Mouse (Mus musculus) left cerebral cortex, adult 2 months (tissue): ENCODE measurements around the gene Olfr223. TPM values are rescaled to one million over a fixed set of nuclear protein-coding genes. Genes with fewer than 3 reads are reported as not detected.

Source experiments
- DNase-seq, 2 experiments: peaks; one replicate each; pipeline ENCODE4 v3.0.0; 2021 to 2022; ENCODE audit warnings: low spot score in 2 of 2, mixed read lengths in 1 of 2; ENCODE audit errors: extremely low spot score in 1 of 2
- H3K27ac ChIP-seq: fragments of 200-600 bp; 2 replicates; pipeline ENCODE4 v1.8.1; 2022
- H3K4me3 ChIP-seq: fragments of 200-600 bp; 2 replicates; pipeline ENCODE4 v1.8.1; 2022
- CTCF ChIP-seq: fragments of 200-600 bp; IDR thresholded peaks from 2 replicates; pipeline ENCODE4 v1.8.1; 2022; ENCODE audit warnings: antibody characterized with exemption, mild to moderate bottlenecking, moderate library complexity
- intact Hi-C: fragments of 180-260 bp; cut with DNase I; formaldehyde crosslinking; loops from one replicate; pipeline ENCODE4 v1.15.1; 2025
- long read RNA-seq, 2 experiments: library from polyadenylated mRNA; stranded (forward); transcript quantifications; one replicate each; pipeline ENCODE4 v2.0.0; 2021; ENCODE audit warnings: borderline mapping rate in 2 of 2
- total RNA-seq, 2 experiments: library from RNA; stranded (reverse); gene quantifications; 2 replicates each; pipeline ENCODE4 v1.2.3; 2021

The Olfr223 gene
- not detected for total RNA-seq
- long read RNA-seq, experiment 1, result 0 reads
- long read RNA-seq, experiment 2, result 0 reads

DNA sequence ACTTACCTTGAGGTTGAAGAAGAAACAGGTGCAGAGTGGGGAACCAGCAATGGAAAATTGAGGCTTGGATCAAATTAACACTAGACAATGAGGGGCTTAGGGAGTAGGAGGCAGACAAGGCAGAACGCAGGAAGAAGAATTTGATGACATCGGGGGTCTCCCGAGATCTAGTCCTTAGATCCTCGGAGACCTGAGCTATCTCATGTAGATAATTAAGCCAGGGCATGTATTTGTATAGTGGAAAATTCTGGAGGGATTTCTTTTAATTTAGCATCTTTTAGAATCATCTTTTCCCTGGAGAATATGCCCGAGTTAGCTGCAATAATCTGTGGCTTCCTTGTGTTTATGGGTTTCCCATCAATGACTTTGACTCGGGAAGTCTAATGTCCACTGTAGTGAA is at the start of gene Olfr223:
TSS of gene Olfr223 (minus strand) at position 101 of the 400 bp plus-strand sequence.
- DNase-seq, result no peak
- Histone ChIP-seq H3K4me3 (no peak within 1 kb of the TSS), H3K27ac (no peak within 1 kb of the TSS)
- intact Hi-C loops, result no loop called here
- TF ChIP-seq CTCF, result no peak

DNA sequence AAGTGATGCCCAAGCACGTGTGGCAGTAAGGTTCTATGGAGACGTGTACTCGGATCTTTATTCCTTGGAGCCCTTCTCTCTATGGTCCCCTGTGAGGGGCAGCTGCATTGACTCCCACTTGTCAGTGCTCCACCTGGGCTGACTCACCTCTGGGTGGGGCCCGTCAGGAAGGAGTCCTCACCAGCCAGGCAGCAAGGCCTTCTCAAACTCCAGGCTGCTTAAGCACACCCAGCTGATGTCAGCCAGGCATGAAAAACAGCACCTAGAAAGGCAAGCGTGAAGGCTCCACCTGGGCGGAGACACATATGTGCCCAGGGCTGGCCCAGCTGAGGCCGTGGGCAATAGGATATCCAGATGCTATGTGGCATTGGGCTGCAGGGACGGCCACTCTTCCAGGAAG is 49.3 kb upstream of the Olfr223 start:
- Histone ChIP-seq H3K27ac (no peak overlapping the region), H3K4me3 (no peak overlapping the region)
- DNase-seq, result no peak
- intact Hi-C loops, result no loop called here
- TF ChIP-seq CTCF, result no peak

DNA sequence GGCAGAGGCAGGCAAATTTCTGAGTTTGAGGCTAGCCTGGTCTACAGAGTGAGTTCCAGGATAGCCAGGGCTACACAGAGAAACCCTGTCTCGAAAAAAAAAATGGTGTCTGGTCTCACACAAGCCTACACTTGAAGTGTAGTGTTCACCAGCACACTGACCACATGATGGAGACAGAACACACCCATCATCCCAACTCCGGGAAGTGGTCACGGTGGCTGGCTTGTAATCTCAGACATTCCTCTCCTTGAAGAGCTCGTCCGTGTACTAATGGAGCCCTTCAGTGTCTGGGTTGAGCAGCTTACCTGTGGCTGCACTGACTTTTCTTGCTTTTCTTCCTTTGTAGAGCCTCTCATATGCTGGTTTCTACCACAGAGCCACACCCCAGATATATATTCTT is 48.1 kb upstream of the Olfr223 start:
- Histone ChIP-seq H3K4me3 (no peak overlapping the region), H3K27ac (no peak overlapping the region)
- TF ChIP-seq CTCF, result peak; percentile 17
- intact Hi-C loops, result no loop called here
- DNase-seq, result no peak

DNA sequence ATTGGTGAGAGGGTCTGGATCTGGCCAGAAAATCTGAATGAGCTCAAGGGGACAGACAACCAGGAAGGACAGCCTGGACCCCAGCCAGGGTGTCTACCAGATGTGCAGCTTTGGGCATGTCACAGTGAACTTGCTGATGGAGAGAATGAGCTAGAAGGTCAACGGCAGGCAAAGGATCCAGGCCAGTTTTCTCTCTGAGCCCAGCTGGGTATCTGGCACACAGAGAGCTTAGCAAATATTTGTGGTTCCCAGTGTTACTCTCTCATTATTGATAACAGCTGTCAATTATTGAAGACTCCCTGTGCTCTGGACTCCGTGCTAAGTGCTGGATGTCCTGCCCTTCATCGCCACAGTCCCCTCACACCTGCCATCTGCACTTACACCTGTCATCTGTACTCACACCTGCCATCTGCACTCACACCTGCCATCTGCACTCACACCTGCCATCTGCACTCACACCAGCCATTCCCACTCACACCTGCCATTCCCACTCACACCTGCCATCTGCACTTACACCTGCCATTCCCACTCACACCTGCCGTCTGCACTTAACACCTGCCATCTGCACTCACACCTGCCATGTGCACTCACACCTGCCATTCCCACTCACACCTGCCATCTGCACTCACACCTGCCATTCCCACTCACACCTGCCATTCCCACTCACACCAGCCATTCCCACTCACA is 47.0 kb upstream of the Olfr223 start:
- intact Hi-C loops, result no loop called here
- no peak overlapping the region for H3K4me3 ChIP-seq
- no peak overlapping the region for H3K27ac ChIP-seq
- DNase-seq, result no peak
- no peak for TF ChIP-seq CTCF

DNA sequence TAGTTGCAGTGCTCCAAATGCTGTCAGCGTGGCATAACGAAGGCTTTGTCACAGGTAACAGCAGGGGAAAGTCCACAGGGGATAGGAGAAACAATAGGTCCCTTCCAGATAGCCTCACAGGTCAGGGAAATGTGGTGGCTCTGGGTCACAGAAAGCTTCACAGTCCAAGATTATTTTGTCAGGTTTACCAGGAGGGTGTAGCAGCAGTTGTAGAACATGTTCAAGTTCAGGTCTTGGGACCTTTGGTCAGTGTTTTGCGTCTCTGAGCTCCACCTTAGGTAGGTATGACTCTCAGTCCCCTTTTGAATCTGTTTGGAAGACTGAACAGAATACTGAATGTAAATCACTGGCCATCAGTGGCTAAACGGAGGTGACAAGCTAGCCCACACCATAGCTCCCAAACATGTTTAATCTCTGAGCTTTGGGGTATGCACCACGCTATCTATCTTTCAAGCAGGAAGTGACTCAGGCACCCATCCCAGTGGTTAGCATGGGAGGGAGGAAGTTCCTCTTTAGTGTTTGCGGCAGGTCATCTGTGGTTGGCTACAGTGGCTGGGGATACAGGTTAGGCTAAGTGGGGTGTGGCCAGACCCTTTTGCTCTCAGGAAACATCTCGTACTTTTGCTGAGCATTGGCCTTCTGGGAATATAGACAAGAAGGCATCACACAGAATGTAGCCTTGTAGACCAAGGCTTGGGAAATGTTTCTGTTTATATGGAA is 43.8 kb upstream of the Olfr223 start:
- H3K27ac ChIP-seq, result no peak overlapping the region
- DNase-seq, result no peak
- H3K4me3 ChIP-seq, result no peak overlapping the region
- no peak for TF ChIP-seq CTCF
- intact Hi-C loops, result no loop called here

DNA sequence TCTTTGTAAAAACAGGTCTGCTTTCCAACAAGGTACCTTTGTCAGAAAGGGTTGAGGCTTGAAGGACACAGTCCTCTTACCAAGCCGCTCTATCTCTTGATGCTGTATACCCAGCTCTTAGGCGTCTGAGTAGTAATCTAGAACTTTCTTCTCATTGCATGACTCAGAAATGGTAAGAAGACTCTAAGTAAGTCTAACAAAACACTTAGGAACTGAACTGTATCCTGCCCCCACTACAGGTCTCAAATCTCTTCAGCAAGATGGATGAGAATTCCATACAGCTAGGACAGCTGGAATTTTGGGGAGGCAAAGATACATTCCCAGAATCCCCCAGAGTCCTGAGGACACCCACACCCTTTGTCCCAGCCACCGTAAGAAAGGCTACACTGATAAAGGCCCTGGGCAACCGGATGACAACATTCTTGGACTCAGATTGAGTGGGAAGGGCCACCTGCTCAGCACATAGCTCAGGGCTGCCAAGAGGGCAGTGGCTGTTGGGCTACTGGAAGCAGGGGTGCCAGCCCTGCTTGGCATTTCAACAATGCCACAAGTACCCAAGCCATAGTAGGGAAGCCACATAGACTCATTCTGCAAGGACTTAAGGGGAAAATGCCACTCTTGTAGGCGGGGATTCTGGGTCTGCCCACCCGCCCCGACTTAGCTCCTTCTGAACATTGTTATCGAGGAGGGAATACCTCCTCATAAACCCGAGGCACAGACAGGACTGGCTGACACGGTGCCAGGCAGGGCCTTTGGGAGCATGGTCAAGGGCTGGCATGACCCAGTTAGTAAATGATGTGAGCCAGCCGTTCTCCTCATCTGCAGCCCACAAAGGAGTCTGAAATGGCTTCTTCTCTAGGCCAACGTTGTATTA is 43.0 kb upstream of the Olfr223 start:
- DNase-seq, result no peak
- H3K4me3 ChIP-seq, result no peak overlapping the region
- no peak for TF ChIP-seq CTCF
- intact Hi-C loops, result loop anchor here (2.0 kb wide), 1 partner anchor 21 kb away; no protein-coding TSS in a partner anchor
- H3K27ac ChIP-seq, result no peak overlapping the region

DNA sequence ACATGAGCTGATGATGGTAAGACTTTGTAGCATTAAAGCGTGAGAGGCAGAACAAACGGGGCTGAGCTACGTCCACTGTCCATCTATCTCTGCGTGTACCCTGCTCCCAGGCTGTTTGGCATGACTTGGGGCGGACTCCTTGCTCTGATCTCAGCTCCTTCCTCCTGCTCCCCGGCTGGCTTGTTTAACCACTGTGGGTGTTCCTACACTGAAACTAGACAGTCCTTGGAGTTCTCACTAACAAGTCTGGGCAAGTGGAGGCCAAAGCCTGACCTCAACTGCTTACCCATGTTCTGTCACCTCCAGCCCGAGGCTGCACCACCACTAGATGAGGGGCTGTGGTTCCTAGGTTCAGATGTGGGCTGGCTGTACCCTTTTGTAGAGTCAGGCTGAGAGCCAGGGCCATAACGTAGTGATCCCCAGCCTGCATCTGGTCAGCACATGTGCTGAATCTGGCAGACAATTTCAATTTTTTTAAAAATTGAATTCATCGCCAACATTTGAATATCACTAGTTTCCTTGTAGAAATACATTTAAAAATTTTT is 42.2 kb upstream of the Olfr223 start:
- H3K4me3 ChIP-seq, result no peak overlapping the region
- intact Hi-C loops, result loop anchor here (2.0 kb wide), 1 partner anchor 21 kb away; no protein-coding TSS in a partner anchor
- DNase-seq, result no peak
- no peak overlapping the region for H3K27ac ChIP-seq
- no peak for TF ChIP-seq CTCF

DNA sequence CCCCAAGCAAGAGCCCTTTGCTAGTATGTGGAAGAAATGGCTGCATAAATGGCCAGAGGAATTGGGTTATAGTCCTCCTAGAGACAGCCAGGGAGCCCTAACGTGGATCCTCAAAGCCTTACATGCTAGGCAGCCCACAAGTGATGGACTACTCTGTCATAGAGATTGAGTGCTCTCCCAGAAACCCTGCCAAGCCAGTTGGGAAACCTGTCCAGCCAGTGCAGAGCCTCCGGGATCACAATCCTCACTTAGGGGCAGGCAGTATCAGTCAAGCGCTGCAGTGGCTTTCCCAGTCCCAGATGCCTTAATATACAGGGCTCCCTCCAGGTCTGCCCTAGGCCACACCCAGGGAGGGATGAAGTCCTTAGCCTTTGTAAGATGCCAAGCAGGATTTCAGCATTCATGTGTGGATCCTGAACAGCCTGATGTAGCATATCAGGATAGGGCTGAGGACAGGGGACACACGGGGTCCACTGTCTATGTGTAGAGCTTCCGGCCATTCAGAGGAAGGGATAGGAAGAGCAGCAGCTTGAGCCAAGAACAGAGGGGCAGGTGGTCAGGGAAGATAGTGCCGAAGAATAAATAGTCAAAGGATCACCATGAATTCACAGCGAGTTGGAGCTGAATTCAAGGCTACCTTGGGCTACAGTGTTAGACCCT is 41.0 kb upstream of the Olfr223 start:
- Histone ChIP-seq H3K4me3 (no peak overlapping the region), H3K27ac (no peak overlapping the region)
- intact Hi-C loops, result loop anchor here (2.0 kb wide), 1 partner anchor 23 kb away; no protein-coding TSS in a partner anchor
- no peak for TF ChIP-seq CTCF
- DNase-seq, result no peak

DNA sequence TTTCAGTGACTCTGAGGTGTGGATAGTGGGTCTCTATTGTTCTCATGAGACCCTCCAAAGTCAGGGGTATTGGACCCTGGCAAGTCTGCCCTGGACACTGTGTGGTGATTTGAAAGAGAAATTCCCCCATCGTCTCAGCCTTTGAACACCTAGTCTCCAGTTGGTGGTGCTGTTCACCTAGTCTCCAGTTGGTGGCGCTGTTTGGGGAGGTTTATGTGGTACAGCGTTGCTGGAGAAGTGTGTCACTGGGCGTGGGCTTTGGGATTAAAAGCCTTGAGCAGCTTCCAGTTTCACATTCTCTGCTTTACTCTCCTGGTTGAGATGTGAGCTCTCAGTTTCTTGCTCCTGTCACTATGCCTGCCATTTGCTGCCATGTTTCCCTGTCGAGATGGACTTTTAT is 39.9 kb upstream of the Olfr223 start:
- H3K4me3 ChIP-seq, result no peak overlapping the region
- no peak overlapping the region for H3K27ac ChIP-seq
- peak; percentile 18 to 45 for DNase-seq
- intact Hi-C loops, result no loop called here
- TF ChIP-seq CTCF, result peak; percentile 71

DNA sequence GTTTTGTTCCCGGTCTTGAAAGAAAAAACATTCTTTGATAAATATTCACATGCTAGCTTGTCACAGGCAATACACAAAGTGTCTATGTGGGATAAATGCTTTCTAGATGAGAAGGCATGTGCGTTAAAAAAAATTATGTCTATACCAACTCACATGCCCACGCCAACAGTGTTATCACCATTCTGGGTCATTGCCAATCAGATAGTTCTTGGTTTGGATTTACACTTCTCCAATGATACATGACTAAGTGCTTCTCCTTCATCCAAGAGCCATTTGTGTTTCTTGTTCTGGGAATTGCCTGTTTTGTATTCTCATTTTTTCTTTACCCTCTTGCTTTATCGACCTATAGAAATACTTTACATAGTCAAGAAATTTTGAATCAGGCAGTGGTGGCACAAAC is 38.9 kb upstream of the Olfr223 start:
- intact Hi-C loops, result no loop called here
- TF ChIP-seq CTCF, result no peak
- DNase-seq, result no peak
- no peak overlapping the region for H3K27ac ChIP-seq
- no peak overlapping the region for H3K4me3 ChIP-seq

DNA sequence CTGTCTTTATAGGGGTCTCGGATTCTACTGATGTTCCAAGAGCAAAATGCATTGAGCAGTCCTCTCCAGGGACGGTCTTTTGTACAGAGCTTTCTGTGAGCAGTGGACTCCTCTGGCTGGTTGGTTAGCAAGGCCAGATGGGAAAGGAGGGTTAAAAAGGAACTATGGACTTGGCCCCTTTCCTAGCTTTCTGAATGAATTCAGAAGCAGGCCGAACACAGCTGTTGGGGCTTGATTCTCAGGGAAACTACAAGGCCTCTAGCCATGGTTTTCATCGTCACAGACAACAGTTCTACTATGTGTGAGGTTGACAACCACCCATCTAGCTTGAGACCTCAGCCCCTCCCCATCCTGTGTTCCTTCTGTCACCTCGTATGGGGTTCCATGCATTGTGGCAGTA is 36.8 kb upstream of the Olfr223 start:
- Histone ChIP-seq H3K4me3 (no peak overlapping the region), H3K27ac (no peak overlapping the region)
- no peak for TF ChIP-seq CTCF
- no peak for DNase-seq
- intact Hi-C loops, result no loop called here
